Mouse (Mus musculus): ENCODE measurements at regions not wholly inside any gene's neighbourhood (a gene's known extent, or its start where the extent isn't known, plus 50 kb on each side); places are given as distances from the start of the nearest gene placed in this dataset.
A peak's percentile ranks its signal among the peaks of the same experiment; 100 is the strongest.

DNA sequence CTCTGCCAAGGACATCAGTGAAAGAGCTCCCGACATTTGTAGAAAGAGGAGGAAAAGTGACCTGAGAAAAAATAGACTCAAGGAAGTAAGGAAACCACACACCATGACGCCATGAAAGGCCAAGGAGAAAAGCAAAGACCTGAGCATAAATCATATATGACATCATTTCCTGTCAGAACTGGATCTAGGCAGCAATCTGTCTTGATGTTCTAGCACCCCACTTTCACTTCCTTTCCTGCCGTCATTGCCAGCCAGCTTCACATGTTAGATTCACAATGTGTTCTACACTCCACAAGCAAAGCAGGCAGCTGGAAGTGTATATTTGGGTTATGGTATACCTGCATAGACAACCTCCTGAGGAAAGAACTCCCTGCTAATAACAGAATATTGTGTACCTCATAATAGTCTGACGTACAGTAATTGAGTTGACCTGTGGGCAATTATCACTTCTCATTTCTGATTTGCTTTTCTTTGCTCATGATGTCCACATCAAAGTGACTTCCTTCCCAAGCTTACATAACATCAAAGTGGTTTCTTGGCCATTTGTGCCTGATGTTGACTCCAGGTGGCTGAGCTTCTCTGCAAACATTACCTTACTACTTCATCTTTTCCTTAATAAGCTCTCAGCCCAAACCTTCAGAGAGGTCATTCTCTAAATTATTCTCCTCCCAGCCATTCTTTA is 633.6 kb upstream of the Adgrl2 start:
- DNase-seq: no peak

DNA sequence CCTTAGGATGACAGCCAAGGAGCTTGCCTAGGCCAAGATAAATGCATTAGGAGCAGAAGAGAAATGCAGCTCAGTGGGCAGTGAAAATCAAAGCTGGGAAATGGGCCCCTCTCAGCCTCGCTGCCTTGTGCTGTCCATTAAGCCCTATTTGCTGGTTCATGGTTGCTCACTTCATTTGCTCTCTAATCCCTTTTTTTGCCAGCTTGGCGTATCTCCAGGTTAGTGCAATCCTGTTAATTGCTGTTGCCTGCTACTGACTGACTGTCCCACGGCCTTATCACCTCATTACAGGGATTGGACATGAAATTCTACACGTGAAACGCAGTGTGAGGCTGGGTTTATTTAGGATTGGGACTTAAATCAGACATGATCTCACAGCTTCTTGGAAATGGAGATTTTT is 613.5 kb upstream of the Adgrl2 start:
- no peak for DNase-seq

GRCm38 (mm10) chr3:149601276-149601675 is 610.9 kb upstream of the Adgrl2 start:
- DNase-seq: no peak

DNA sequence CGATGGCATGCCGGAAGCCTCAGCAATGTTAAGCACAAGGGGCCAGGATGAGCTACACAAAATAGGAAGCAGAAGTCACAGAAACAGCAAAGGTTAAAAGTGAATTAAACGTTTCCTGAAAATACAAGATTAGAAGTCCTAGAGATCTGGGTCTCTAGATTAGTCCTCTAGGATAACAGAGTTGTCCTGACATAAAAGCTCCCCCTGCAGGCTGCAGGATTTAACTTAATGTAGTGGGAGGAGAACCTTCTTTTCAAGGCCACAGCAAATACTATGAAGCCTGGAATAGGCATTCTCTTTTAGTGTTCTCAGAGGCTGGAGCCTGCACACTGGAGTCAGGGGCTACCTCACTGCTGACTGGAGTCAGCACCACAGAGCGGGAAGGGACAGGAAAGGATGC is 604.1 kb upstream of the Adgrl2 start:
- no peak for DNase-seq

DNA sequence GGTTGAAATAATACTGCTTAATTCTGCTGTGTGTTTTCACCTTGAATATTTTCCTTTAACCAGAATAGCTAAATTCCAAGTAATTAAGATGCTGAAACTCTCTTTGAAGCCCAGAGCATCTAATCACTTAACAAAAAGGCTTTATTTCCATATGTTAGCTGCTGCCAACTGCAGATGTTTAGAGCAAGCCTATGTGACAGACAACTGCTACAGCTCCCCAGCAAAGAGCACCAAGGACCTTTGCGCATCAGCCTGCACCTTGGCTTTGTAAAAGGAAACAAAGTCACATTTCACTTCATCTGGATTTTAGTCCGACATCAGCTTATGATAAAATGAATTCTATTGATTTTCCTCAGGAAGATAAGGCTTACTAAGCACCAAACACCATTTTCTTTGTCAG is 595.4 kb upstream of the Adgrl2 start:
- DNase-seq: no peak

DNA sequence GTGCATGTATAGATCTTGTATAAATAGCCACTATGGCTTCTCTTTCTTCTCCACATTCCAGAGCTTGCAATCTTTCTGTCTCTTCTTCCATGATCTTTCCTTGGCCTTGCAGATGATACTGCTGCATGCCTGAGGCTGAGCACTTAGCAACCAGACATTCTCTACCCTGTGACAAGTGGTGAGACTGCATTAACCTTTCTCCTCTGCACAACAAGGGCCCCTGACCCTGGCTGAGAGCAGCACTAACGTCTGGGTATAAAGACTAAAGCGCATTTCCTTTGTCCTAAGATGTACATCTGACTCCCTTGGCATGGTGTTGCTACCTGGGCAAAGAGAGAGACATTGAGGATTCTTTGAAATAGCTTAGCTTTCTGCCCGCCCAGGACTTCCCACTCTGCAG is 590.8 kb upstream of the Adgrl2 start:
- DNase-seq: no peak

DNA sequence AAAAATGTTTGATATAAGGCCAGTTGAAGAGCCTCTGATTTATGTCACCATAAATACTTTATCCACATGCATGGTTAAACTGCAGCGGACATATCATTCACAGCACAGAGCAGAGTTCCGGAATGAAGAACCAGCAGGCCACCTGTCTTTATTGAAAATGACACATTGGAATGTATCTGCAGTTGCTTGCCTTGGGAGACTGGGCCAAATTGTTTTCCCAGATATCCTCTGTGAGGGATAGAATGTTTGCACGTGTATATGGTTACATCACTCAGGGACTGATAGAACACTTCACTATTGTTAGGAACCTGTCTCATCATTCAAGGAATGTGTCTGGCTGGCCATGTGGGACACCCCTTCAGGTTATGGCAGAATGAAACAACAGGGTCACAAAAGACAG is 585.3 kb upstream of the Adgrl2 start:
- DNase-seq: no peak

DNA sequence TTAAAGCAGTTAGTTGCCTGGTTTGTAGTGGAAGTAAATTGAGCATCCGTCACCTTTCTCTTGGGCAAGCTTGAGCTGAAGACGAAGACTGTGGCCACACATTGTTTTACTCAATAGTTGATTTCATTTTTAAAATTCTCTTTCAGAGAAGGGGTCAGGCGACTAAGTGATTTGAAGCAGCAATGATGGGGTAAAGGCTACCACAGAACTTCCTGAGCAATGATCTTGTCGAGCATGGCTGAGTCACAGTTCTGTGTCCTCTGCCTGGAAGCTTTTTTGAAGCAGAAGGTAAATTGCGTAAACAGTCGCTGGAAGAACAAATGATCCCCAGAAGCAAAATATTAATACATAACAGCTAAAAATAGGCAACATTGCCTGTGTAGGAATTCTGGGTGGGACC is 576.5 kb upstream of the Adgrl2 start:
- DNase-seq: no peak

DNA sequence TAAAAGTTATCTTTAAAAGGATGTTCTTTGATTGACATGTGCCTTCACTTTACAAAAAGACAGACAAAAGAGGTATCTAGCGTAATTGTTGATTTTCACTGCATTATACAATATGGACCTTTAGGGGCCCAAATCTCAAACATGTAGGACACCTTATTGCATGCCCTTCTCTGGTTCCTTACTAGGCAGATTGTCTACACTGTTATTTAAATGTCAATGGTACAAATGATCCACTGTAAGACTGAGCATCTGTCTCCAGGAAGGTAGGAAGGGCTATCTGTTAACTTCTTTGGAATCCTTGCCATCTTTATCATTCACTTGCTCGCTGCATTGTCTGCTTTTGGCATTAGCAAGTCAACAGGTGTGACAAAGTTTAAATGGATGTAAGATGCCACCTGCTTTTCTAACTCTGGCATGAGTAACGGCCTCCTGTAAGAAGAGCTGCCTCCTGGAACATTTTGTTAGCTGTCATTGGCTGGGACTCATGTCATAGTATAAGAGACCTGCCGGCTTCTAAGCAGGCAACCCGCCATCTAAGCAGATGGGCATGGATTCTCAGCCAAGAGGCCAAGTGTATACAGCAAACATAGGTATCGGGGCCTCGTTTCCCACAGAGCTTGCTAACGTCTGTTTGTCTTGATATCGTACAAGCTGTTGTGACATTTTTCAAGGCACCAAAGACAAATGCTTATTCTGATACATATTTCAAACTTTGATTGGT is 560.0 kb upstream of the Adgrl2 start:
- peak; percentile 78 for DNase-seq

DNA sequence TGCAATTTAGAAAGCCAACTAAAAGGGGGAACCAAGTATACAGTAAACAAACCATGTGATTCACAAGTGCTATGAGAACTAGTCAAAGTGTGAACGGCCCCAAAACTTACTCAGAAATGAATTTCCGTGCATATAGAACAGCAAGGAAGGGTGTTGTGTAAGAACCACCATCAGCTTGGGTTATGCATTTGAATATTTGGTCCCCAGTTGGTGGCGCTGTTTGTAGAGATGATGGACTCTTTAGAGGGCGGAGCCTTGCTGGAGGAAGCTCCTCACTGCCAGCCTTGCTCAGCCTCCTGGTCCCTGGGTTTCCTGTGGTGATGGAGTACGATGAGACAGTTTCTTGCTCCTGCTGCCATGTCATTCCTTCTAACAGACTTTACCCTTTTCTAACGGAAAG is 556.7 kb upstream of the Adgrl2 start:
- no peak for DNase-seq

GRCm38 (mm10) chr3:149546256-149546655 is 555.9 kb upstream of the Adgrl2 start:
- DNase-seq: no peak

GRCm38 (mm10) chr3:149534183-149534582 is 543.8 kb upstream of the Adgrl2 start:
- no peak for DNase-seq

- no peak for DNase-seq
Observed at GRCm38 (mm10) chr3:149530026-149530607, 539.8 kb upstream of the Adgrl2 start.

DNA sequence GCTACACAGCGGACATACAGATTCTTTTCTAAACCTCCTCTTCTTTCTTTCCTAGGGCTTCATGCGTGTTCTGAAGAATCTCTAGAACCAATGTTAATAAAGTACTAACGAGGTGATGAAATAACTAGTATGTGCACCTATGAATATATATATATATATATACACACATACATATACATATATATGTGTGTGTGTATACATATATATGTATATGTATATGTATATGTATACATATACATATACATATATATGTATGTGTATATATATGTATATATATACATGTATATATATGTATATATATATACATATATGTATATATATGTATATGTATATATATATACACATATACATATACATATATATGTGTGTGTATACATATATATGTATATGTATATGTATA is 536.2 kb upstream of the Adgrl2 start:
- no peak for DNase-seq

DNA sequence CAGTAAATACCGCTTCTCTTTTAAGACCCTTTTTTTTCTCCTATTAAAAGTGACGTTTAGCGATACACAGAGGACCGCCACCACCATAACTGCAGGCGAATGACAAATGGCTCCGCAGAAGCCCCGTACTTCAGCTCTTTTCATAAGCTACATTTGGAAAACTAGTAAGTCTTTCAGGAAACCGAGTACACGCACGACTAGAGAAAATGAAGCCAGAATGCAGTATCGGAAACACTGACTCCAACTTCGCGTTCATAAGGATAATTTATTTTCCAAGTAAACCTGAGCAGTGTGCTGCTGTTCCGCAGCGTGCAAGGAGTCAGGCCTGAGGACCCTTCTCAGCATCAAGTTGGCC is 529.2 kb upstream of the Adgrl2 start:
- no peak for DNase-seq

GRCm38 (mm10) chr3:149518928-149519574 is 528.7 kb upstream of the Adgrl2 start:
- no peak for DNase-seq

GRCm38 (mm10) chr3:149517537-149517936 is 527.2 kb upstream of the Adgrl2 start:
- no peak for DNase-seq

- DNase-seq: no peak
Observed at GRCm38 (mm10) chr3:149509178-149509577, 518.8 kb upstream of the Adgrl2 start.

GRCm38 (mm10) chr3:149508671-149509070 is 518.3 kb upstream of the Adgrl2 start:
- no peak for DNase-seq

- DNase-seq: no peak
Observed at GRCm38 (mm10) chr3:149505692-149506091, 515.3 kb upstream of the Adgrl2 start.

DNA sequence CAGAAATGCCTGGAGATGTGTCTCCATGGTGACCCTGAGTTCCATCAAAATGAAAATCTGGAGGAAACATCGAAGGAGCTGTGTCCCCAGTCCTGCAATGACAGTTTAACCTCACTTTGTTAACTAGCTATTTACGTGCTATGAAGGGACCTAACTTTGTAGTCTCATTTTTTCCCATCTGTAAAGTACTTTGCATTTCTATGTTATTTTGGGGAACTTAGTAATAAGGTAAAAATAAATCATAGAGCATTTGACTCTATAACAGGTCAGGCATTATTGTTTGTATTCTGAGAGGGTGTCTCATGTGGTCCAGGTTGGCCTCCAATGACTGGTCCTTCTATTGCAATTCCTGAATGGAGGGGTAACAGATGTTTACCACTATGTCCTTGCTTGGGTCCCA is 513.6 kb upstream of the Adgrl2 start:
- no peak for DNase-seq

DNA sequence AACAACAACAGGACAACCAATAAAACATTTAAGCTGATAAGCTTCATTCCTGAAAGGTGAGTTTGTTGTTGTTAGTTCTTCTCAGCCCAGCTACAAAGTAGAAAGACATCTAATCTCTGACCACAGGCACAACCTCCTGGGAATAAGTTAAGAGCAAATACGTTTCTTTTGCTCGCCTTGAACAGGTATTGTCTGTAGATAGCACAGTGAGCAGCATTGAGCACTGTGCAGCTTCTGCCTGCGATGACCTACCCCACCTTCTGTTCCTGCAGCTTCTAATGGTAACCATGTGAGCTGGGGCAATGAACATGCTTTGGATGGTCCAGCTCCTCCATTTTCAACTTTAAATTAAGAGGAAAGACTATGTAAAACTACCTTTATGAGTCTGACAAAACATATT is 509.8 kb upstream of the Adgrl2 start:
- DNase-seq: no peak

DNA sequence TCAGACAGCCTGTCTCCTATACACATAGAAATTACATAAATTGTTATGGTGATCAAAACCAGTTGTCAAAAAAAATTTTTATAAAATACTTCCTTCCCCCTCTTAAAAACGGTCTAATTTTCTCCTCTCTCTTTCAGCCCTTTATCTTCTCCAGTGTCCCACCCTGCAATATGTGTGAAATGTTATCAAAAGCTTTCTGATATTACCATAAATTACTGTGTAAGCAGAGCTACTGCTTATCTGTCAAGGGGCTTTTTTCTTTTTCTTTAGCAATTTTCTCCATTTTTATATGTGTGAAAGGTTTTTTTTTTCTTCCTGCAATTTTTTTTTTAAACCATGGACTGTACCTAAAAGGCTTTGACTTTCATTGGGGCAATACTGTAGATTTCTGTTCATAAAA is 508.4 kb upstream of the Adgrl2 start:
- DNase-seq: no peak

DNA sequence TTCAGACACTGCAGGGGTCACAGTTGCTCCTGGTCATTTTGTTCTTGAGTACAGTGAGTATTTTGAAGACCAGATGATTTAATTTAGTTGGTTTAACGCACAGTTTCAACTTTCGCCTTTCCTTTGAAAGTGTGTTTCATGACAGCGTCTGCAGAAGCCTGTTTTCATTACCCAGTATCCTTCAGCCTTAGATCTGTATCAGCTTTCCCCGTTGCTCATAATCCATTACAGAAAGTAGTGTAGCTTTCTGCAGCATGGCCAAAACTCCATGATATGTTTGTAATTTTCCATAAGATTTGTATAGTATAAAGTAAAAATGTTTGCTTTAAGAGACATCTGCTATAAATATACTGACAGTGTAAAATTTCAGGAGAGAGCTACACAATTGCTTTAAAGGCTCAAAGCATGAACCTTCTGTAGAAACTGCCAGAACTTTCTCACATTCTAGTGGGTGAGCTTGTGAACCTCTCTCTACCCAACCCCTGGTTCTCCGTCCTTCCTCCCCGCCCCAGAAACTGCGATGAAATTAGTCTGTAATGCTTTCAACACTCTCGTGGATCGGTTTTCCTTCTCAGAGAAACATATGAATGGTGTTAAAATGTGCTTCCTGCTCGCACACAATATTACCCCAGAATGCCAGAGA is 506.6 kb upstream of the Adgrl2 start:
- no peak for DNase-seq

Measured in cerebellum, adult 8-10 months (tissue).